Mouse (Mus musculus): Measurements from ENCODE around the gene Csdc2. TPM values are rescaled to one million over a fixed set of nuclear protein-coding genes. Genes with fewer than 3 reads are reported as not detected.
"Not testable (repeated sequence)": the region's sequence is repeated elsewhere in the genome, so short reads cannot be mapped to it uniquely, and the experiment has no call there.

Gene Csdc2
- polyA plus RNA-seq, 1 experiment from 2014 or later, result 183 TPM

GRCm38 (mm10) chr15:81970498-81970897 lies 33.9 kb downstream of the Csdc2 start:
- H3K27me3 ChIP-seq (ENCODE audit: control insufficient read depth, insufficient read depth, low read length); H3K4me3 ChIP-seq (replicated peaks; ENCODE audit: low read length); ATAC-seq (ENCODE audit: low FRiP score); H3K36me3 ChIP-seq (replicated peaks; ENCODE audit: control insufficient read depth, insufficient read depth); H3K4me1 ChIP-seq (replicated peaks; ENCODE audit: control insufficient read depth, insufficient read depth, low read length); H3K9me3 ChIP-seq (ENCODE audit: control insufficient read depth, low read length); H3K27ac ChIP-seq; H3K9ac ChIP-seq; H3K4me2 ChIP-seq (replicated peaks); DNase-seq (ENCODE audit: low spot score): not testable (repeated sequence)
- WGBS, result 79% methylated on average over 4 of the region's 4 CpGs

- H3K27ac ChIP-seq; H3K36me3 ChIP-seq (replicated peaks; ENCODE audit: control insufficient read depth, insufficient read depth); H3K4me2 ChIP-seq (replicated peaks); H3K4me1 ChIP-seq (replicated peaks; ENCODE audit: control insufficient read depth, insufficient read depth, low read length); H3K9me3 ChIP-seq (ENCODE audit: control insufficient read depth, low read length); H3K4me3 ChIP-seq (replicated peaks; ENCODE audit: low read length); H3K27me3 ChIP-seq (ENCODE audit: control insufficient read depth, insufficient read depth, low read length); DNase-seq (ENCODE audit: low spot score); H3K9ac ChIP-seq; ATAC-seq (ENCODE audit: low FRiP score): not testable (repeated sequence)
- WGBS, result 90% methylated on average over 8 of the region's 8 CpGs
Observed at GRCm38 (mm10) chr15:81975156-81975555, 38.6 kb downstream of the Csdc2 start.

GRCm38 (mm10) chr15:81980321-81980720 lies 43.8 kb downstream of the Csdc2 start, which contains the start of gene 1700029P11Rik:
TSS of gene 1700029P11Rik (plus strand) at chr15:81980540.
- WGBS, result 96% methylated on average over 23 of the region's 23 CpGs

GRCm38 (mm10) chr15:81982173-81982572 lies 45.6 kb downstream of the Csdc2 start:
- no peak overlapping the region for H3K27ac ChIP-seq
- no peak overlapping the region for H3K9ac ChIP-seq
- ATAC-seq (ENCODE audit: low FRiP score) (no peak), DNase-seq (ENCODE audit: low spot score) (no peak)
- H3K9me3 ChIP-seq (ENCODE audit: control insufficient read depth, low read length), result no peaks in the 10 kb centered on the region
- no peaks in the 10 kb centered on the region for H3K36me3 ChIP-seq (replicated peaks; ENCODE audit: control insufficient read depth, insufficient read depth)
- H3K4me1 ChIP-seq (replicated peaks; ENCODE audit: control insufficient read depth, insufficient read depth, low read length), result no peaks in the 10 kb centered on the region
- H3K4me2 ChIP-seq (replicated peaks), result no peak overlapping the region
- H3K4me3 ChIP-seq (replicated peaks; ENCODE audit: low read length), result no peak overlapping the region
- 49% methylated on average over 1 of the region's 1 CpGs for WGBS
- no peaks in the 10 kb centered on the region for H3K27me3 ChIP-seq (ENCODE audit: control insufficient read depth, insufficient read depth, low read length)

More at GRCm38 (mm10) chr15:81980321-81980720, 43.8 kb downstream of the Csdc2 start, which contains the start of gene 1700029P11Rik:
- no peak within 1 kb of the TSS for H3K27ac ChIP-seq
- DNase-seq (ENCODE audit: low spot score), result no peak
- H3K36me3 ChIP-seq (replicated peaks; ENCODE audit: control insufficient read depth, insufficient read depth), result no peaks in the 10 kb centered on the region
- no peak for ATAC-seq (ENCODE audit: low FRiP score)
- no peak within 1 kb of the TSS for H3K4me2 ChIP-seq (replicated peaks)
- no peak within 1 kb of the TSS for H3K9ac ChIP-seq
- no peak within 1 kb of the TSS for H3K4me3 ChIP-seq (replicated peaks; ENCODE audit: low read length)
- H3K9me3 ChIP-seq (ENCODE audit: control insufficient read depth, low read length), result no peaks in the 10 kb centered on the region
- no peaks in the 10 kb centered on the region for H3K4me1 ChIP-seq (replicated peaks; ENCODE audit: control insufficient read depth, insufficient read depth, low read length)
- H3K27me3 ChIP-seq (ENCODE audit: control insufficient read depth, insufficient read depth, low read length), result no peaks in the 10 kb centered on the region

- no peak overlapping the region for H3K4me2 ChIP-seq (replicated peaks)
- 51% methylated on average over 2 of the region's 2 CpGs for WGBS
- H3K4me1 ChIP-seq (replicated peaks; ENCODE audit: control insufficient read depth, insufficient read depth, low read length), result no peaks in the 10 kb centered on the region; the same call in 1 of the 2 replicates
- peak overlapping the region; percentile 20; the same call in 1 of the 2 replicates for H3K27ac ChIP-seq
- ATAC-seq (ENCODE audit: low FRiP score) (no peak), DNase-seq (ENCODE audit: low spot score) (no peak)
- no peaks in the 10 kb centered on the region for H3K27me3 ChIP-seq (ENCODE audit: control insufficient read depth, insufficient read depth, low read length)
- H3K36me3 ChIP-seq (replicated peaks; ENCODE audit: control insufficient read depth, insufficient read depth), result no peaks in the 10 kb centered on the region
- no peak overlapping the region for H3K4me3 ChIP-seq (replicated peaks; ENCODE audit: low read length)
- H3K9me3 ChIP-seq (ENCODE audit: control insufficient read depth, low read length), result no peaks in the 10 kb centered on the region
- no peak overlapping the region for H3K9ac ChIP-seq
Observed at GRCm38 (mm10) chr15:81985267-81986161, 49.0 kb downstream of the Csdc2 start.

GRCm38 (mm10) chr15:81987646-81988045 lies 51.1 kb downstream of the Csdc2 start, which contains the start of gene Xrcc6:
TSS of gene Xrcc6 (plus strand) at chr15:81987835.
- ATAC-seq (ENCODE audit: low FRiP score) (no peak), DNase-seq (ENCODE audit: low spot score) (no peak)
- peaks cover 2% of the 10 kb centered on the region for H3K36me3 ChIP-seq (replicated peaks; ENCODE audit: control insufficient read depth, insufficient read depth)
- no peaks in the 10 kb centered on the region; the same call in 1 of the 2 replicates for H3K4me1 ChIP-seq (replicated peaks; ENCODE audit: control insufficient read depth, insufficient read depth, low read length)
- WGBS, result 85% methylated on average over 3 of the region's 3 CpGs
- no peaks in the 10 kb centered on the region for H3K27me3 ChIP-seq (ENCODE audit: control insufficient read depth, insufficient read depth, low read length)
- no peak within 1 kb of the TSS for H3K27ac ChIP-seq
- no peaks in the 10 kb centered on the region for H3K9me3 ChIP-seq (ENCODE audit: control insufficient read depth, low read length)
- H3K4me3 ChIP-seq (replicated peaks; ENCODE audit: low read length), result no peak within 1 kb of the TSS
- no peak within 1 kb of the TSS for H3K9ac ChIP-seq
- no peak within 1 kb of the TSS for H3K4me2 ChIP-seq (replicated peaks)

- 43% methylated on average over 11 of the region's 11 CpGs for WGBS
- Histone ChIP-seq H3K36me3 (replicated peaks; ENCODE audit: control insufficient read depth, insufficient read depth) (peaks cover 19% of the 10 kb centered on the region), H3K27me3 (ENCODE audit: control insufficient read depth, insufficient read depth, low read length) (no peaks in the 10 kb centered on the region), H3K27ac (peak overlapping the region; percentile 43; the same call in 1 of the 2 replicates), H3K4me3 (replicated peaks; ENCODE audit: low read length) (no peak overlapping the region), H3K4me1 (replicated peaks; ENCODE audit: control insufficient read depth, insufficient read depth, low read length) (no peaks in the 10 kb centered on the region; the same call in 1 of the 2 replicates), H3K9ac (no peak overlapping the region), H3K9me3 (ENCODE audit: control insufficient read depth, low read length) (no peaks in the 10 kb centered on the region), H3K4me2 (replicated peaks) (no peak overlapping the region)
- peak; percentile 66; the same call in 1 of the 2 replicates for ATAC-seq (ENCODE audit: low FRiP score)
- peak; percentile 91 for DNase-seq (ENCODE audit: low spot score)
Observed at GRCm38 (mm10) chr15:81989371-81990062, 53.0 kb downstream of the Csdc2 start.

GRCm38 (mm10) chr15:81990549-81990948 lies 54.0 kb downstream of the Csdc2 start:
- Histone ChIP-seq H3K27me3 (ENCODE audit: control insufficient read depth, insufficient read depth, low read length) (no peaks in the 10 kb centered on the region), H3K9me3 (ENCODE audit: control insufficient read depth, low read length) (no peaks in the 10 kb centered on the region), H3K4me3 (replicated peaks; ENCODE audit: low read length) (no peak overlapping the region), H3K27ac (no peak overlapping the region), H3K4me2 (replicated peaks) (no peak overlapping the region), H3K9ac (no peak overlapping the region), H3K4me1 (replicated peaks; ENCODE audit: control insufficient read depth, insufficient read depth, low read length) (no peaks in the 10 kb centered on the region; the same call in 1 of the 2 replicates), H3K36me3 (replicated peaks; ENCODE audit: control insufficient read depth, insufficient read depth) (peaks cover 29% of the 10 kb centered on the region)
- WGBS, result 60% methylated on average over 7 of the region's 7 CpGs
- DNase-seq (ENCODE audit: low spot score) (no peak), ATAC-seq (ENCODE audit: low FRiP score) (no peak)

GRCm38 (mm10) chr15:81993992-81994391 lies 57.4 kb downstream of the Csdc2 start:
- Histone ChIP-seq H3K36me3 (replicated peaks; ENCODE audit: control insufficient read depth, insufficient read depth) (peaks cover 63% of the 10 kb centered on the region), H3K27ac (no peak overlapping the region), H3K9me3 (ENCODE audit: control insufficient read depth, low read length) (no peaks in the 10 kb centered on the region), H3K4me1 (replicated peaks; ENCODE audit: control insufficient read depth, insufficient read depth, low read length) (no peaks in the 10 kb centered on the region; the same call in 1 of the 2 replicates), H3K4me3 (replicated peaks; ENCODE audit: low read length) (no peak overlapping the region), H3K9ac (no peak overlapping the region), H3K27me3 (ENCODE audit: control insufficient read depth, insufficient read depth, low read length) (no peaks in the 10 kb centered on the region), H3K4me2 (replicated peaks) (no peak overlapping the region)
- WGBS, result 86% methylated on average over 6 of the region's 6 CpGs
- DNase-seq (ENCODE audit: low spot score) (no peak), ATAC-seq (ENCODE audit: low FRiP score) (no peak)
